Mouse (Mus musculus) brain, embryonic 14.5 days (tissue): ENCODE data around the gene Nt5e.

Experiments
- CTCF ChIP-seq: fragments of 200-500 bp; IDR thresholded peaks from 2 replicates; pipeline ENCODE4 v1.5.1; 2012; ENCODE audit warnings: inconsistent platforms, mild to moderate bottlenecking, moderate library complexity, borderline replicate concordance; ENCODE audit not compliant: insufficient read depth, insufficient read length; ENCODE audit errors: extremely low read depth
- POLR2A ChIP-seq: fragments of 200-500 bp; IDR thresholded peaks from 2 replicates; pipeline ENCODE4 v1.6.1; 2012; ENCODE audit warnings: mild to moderate bottlenecking, inconsistent platforms, borderline replicate concordance; ENCODE audit not compliant: poor library complexity, insufficient read depth, insufficient read length, severe bottlenecking; ENCODE audit errors: extremely low read depth

- TF ChIP-seq POLR2A (no peak), CTCF (no peak)
Observed at GRCm38 (mm10) chr9:88307019-88307618, 19.9 kb upstream of the Nt5e start.
